Mouse (Mus musculus): Measurements from ENCODE around the gene Rasa2.
A peak's percentile ranks its signal among the peaks of the same experiment; 100 is the strongest.

The Rasa2 gene

GRCm38 (mm10) chr9:96638508-96638907 is 7.1 kb upstream of the Rasa2 start:
- no peak for DNase-seq

DNA sequence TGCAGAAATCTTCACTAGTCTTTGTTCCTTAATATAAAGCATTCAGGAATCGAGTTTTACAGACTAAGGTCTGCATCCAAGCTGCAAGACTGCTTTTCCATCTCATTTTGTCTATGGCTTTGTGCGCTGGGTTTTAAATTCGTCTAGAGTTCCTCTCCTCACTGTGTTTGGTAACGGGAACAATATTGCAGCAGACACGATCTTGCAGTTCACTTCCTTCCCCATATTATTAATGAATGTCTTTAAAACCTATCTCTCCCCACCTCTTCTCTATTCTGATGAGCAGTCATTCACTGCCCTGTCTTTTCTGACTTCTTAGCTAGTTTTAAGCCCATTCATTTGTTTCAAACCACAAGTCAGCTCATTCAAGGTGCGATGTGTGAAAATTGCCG is 5.7 kb upstream of the Rasa2 start:
- DNase-seq: no peak

DNA sequence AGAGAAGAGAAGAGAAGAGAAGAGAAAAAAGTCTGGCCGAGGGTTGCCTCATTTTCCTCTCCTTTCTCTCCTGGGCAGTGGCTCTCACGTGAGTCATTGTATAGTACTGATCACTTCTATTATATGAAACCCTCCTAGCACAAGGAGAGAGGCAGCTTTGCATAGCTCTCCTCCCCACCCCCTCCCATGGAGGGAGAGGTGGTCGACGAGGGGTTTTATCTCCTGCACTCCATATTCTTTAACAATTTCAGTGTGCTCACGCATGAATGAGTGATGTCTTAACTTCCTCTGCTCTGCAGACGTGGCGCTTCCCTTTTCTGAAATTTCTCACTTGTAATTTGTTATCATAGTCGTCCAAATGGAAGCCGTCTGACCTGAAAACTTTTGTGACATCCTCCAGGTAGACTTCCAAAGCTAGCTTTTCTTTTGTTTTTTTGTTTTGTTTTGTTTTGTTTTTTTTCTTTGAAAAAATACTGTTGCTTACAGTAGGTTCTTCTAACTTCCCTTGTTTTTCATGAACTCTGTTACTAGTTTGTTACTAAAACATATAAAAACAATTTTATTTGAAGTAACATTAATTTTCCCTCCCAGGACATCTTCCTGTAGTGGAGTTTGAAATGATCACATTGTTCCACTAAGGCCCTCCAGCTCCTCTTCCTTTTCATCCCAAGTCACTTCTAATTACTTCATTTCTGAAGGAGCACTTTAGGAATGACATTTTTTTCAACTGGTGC is 5.2 kb upstream of the Rasa2 start:
- no peak for DNase-seq

GRCm38 (mm10) chr9:96635899-96636298 is 4.5 kb upstream of the Rasa2 start:
- no peak for DNase-seq

- peak; percentile 70 for DNase-seq
Observed at GRCm38 (mm10) chr9:96635176-96635575, 3.8 kb upstream of the Rasa2 start.

- peak; percentile 83 for DNase-seq
Observed at GRCm38 (mm10) chr9:96633771-96634170, 2.4 kb upstream of the Rasa2 start.

- DNase-seq: peak; percentile 29
Observed at GRCm38 (mm10) chr9:96632756-96633155, 1.3 kb upstream of the Rasa2 start.

GRCm38 (mm10) chr9:96632073-96632690 is 765 bp upstream of the Rasa2 start:
- peak; percentile 80 for DNase-seq

GRCm38 (mm10) chr9:96630571-96631388 is 637 bp downstream of the Rasa2 start:
- DNase-seq: peak; percentile 97

DNA sequence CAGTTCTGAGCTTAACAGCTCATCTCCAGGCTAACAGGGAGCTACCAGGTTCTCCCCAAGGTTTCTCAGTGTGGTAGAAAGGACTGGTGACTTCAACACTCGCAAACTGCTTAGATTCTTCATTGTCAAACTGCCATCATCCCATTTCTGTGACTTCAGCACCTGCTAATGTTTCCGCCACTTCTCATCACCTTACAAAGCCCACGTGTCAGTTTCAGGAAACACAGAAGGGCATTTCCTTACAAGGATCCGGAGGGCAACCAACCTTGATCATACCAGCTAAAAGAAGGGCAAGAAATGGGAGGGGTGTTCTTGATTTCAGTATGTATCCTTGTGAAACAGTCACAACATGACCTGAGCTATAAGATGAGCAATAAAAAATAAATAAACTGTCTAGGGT is 2.3 kb downstream of the Rasa2 start:
- no peak for DNase-seq

- peak; percentile 48 for DNase-seq
Observed at GRCm38 (mm10) chr9:96627557-96628085, 3.8 kb downstream of the Rasa2 start.

DNA sequence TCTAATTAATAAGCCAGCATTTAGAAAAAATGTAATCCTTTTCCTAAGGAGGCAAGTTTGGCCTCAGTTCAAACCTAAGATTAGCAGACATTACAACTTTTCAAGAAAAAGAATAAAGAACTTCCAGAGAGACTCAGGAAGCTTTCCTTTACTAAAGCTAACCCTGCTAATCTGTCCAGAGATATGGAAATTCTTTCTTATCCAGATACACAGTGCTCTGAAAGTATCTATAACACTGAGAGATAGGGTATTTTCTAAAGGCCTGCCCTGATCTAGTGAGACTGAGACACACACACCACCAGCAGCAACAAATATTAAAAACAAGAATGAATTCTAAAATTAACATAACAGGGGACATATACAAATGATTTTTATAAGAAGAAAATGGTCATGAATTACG is 4.4 kb downstream of the Rasa2 start:
- no peak for DNase-seq

- DNase-seq: no peak
Observed at GRCm38 (mm10) chr9:96618448-96619176, 12.8 kb downstream of the Rasa2 start.

GRCm38 (mm10) chr9:96612297-96612696 is 19.1 kb downstream of the Rasa2 start:
- no peak for DNase-seq

GRCm38 (mm10) chr9:96611693-96612293 is 19.6 kb downstream of the Rasa2 start:
- DNase-seq: no peak

DNA sequence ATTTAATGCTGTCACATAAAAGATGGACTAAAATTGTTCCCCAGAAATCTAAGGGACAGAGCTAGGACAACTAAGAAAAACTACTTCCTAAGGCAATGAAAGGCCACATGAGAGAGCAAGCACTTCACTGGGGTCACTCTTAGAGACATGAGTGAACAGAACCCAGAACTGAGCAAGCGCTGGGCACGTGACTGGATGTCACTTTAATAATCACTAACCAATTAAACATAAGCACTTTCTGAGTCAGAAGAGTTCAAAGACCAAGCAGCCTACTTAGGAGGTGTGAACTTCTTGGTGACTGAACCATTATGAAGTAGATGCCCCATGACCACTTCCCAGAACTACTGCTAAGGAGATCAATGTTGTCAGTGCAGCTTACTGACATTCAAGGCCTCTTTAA is 20.6 kb downstream of the Rasa2 start:
- no peak for DNase-seq

DNA sequence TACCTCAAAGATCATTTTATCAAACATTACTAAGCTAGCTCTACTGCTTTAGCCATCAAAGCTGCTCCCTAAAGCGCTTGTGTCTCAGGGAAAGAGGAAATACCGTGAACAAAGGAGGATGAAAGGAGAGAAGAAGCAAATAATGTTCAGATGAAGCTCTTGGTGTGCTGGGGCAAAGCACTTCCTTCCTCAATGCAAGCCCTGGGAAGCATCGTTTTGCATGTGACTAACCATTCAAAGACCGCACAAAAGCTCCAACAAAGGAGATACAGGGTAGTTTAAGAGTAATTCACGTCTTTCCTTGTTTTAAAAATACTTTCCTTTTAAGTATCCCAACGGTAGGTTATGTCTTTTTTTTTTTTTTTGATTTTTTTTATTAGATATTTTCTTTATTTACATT is 28.0 kb downstream of the Rasa2 start:
- no peak for DNase-seq

- no peak for DNase-seq
Observed at GRCm38 (mm10) chr9:96597899-96598298, 33.5 kb downstream of the Rasa2 start.

DNA sequence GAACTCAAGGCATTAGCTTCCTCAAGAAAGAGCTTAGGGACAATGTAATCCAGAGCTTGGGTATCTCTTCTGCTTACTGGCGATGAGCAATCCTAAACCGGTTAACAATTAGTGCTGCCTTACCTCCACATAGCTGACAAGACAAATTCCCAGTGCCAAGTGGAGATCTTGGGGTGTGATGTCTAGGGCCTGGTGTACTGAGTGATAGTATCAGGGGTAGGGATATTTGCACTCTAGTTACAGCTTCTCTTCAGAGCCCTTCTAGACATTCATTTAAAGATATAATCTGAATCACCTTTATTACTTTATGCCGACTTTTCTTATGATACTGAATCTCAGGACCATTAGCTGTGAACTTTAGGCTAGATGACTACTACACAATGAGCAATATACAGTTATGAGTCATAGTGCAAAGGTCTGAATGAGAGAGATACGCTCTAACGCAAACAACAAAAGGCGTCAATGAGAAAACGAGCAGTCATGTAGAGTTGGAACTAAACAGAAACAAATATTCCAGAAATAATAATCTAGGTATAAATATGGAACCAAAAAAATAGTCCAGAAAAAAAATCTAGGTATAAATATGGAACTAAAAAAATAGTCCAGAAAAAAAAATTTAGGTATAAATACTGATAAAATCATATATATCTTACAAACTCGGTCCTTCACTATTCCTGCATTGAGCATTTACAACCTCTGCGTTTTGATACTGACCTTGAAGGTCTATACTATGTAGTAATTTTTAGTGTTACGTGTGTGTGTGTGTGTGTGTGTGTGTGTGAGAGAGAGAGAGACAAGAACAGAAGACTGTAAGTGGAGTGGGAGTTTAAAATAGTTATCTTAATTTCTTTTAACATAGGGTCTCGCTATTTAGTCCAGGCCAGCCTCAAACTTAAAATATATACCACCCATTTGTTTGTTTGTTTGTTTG is 38.5 kb downstream of the Rasa2 start:
- DNase-seq: peak; percentile 19

- DNase-seq: peak; percentile 55
Observed at GRCm38 (mm10) chr9:96589346-96589745, 42.1 kb downstream of the Rasa2 start.

- DNase-seq: no peak
Observed at GRCm38 (mm10) chr9:96583496-96583895, 47.9 kb downstream of the Rasa2 start.

All from heart, adult 11 months (tissue).